Mouse (Mus musculus): ENCODE data around the gene Chm.
"Not testable (repeated sequence)": the region's sequence is repeated elsewhere in the genome, so short reads cannot be mapped to it uniquely, and the experiment has no call there.

Chm gene

GRCm38 (mm10) chrX:113185230-113185985, at the start of gene Chm:
Gene Chm (minus strand): TSS chrX:113185517.
- DNase-seq (ENCODE audit: low spot score): peak; percentile 69

GRCm38 (mm10) chrX:113193901-113194300, 8.6 kb upstream of the Chm start:
- no peak for DNase-seq (ENCODE audit: low spot score)

GRCm38 (mm10) chrX:113184569-113185229, 618 bp downstream of the Chm start:
- DNase-seq (ENCODE audit: low spot score): no peak

- not testable (repeated sequence) for DNase-seq (ENCODE audit: low spot score)
These were observed 4.5 kb downstream of the Chm start for GRCm38 (mm10) chrX:113180856-113181255.

GRCm38 (mm10) chrX:113172766-113173165, 12.6 kb downstream of the Chm start:
- DNase-seq (ENCODE audit: low spot score): no peak

- DNase-seq (ENCODE audit: low spot score): no peak
These were observed 13.0 kb downstream of the Chm start for GRCm38 (mm10) chrX:113172271-113172670.

- no peak for DNase-seq (ENCODE audit: low spot score)
These were observed 25.0 kb downstream of the Chm start for GRCm38 (mm10) chrX:113160268-113160860.

- peak; percentile 1 for DNase-seq (ENCODE audit: low spot score)
These were observed 101.1 kb downstream of the Chm start for GRCm38 (mm10) chrX:113084171-113084570.

- no peak for DNase-seq (ENCODE audit: low spot score)
These were observed 109.3 kb downstream of the Chm start for GRCm38 (mm10) chrX:113076053-113076452.

- DNase-seq (ENCODE audit: low spot score): no peak
These were observed 110.5 kb downstream of the Chm start for GRCm38 (mm10) chrX:113074823-113075222.

GRCm38 (mm10) chrX:113003621-113004020, 181.7 kb downstream of the Chm start:
- no peak for DNase-seq (ENCODE audit: low spot score)

- DNase-seq (ENCODE audit: low spot score): no peak
These were observed 183.1 kb downstream of the Chm start for GRCm38 (mm10) chrX:113002192-113002591.

All from T-cell, adult 2 months (primary cell).